1 mouse cellular context compared by ENCODE assay signal in the genomic region with DNA sequence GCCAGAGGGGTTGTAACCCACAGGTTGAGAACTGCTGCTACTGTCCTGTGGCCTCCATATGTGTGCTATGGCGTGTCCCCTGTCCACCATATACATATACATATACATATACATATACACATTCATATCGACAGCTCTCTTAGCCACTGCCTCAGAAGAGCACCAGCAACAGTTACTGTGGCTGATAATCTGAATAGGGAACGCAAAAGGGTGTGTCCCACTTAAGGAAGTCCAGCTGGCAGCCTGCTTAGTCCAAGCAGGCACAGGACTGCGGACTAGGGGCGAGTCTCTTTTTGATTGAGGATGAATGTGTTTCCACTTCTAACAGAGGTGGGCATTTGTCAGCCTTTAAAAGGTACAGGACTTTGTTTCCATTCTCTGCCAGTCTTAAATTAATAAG.
A peak's percentile ranks its signal among the peaks of the same experiment; 100 is the strongest.
TF ChIP-seq lines count a peak whose summit lies in the region.

No protein-coding gene starts in this region.

TF ChIP-seq in MEL, 35 proteins besides CTCF, POLR2A, EP300 and RAD21 (continued from another document):
- no peak for TF ChIP-seq ZNF384 (IDR thresholded peaks at IDR 0.05; ENCODE audit: low read depth, low read length)
- no peak for TF ChIP-seq BHLHE40 (IDR thresholded peaks at IDR 0.05; ENCODE audit: borderline replicate concordance, low read depth, low read length)
- no peak for TF ChIP-seq ELF1 (IDR thresholded peaks at IDR 0.05; ENCODE audit: low read depth, low read length)
- TF ChIP-seq GATA1 (IDR thresholded peaks at IDR 0.05; ENCODE audit: low read depth, low read length) = peak; percentile 21; the same call in 1 of the 2 replicates
- TF ChIP-seq TCF12 (IDR thresholded peaks at IDR 0.05; ENCODE audit: low read depth, low read length) = peak; percentile 61
- no peak for TF ChIP-seq ZMIZ1 (IDR thresholded peaks at IDR 0.05; ENCODE audit: low read depth, low read length)
- no peak for TF ChIP-seq NRF1 (IDR thresholded peaks at IDR 0.05; ENCODE audit: insufficient read depth, low read depth, low read length, poor library complexity, severe bottlenecking)
- peak; percentile 64 for TF ChIP-seq ETS1 (IDR thresholded peaks at IDR 0.05; ENCODE audit: low read depth, low read length)
- TF ChIP-seq ZKSCAN1 (IDR thresholded peaks at IDR 0.05; ENCODE audit: low read depth, low read length) = no peak
- TF ChIP-seq SIN3A (IDR thresholded peaks at IDR 0.05; ENCODE audit: low read length) = no peak
- no peak for TF ChIP-seq UBTF (IDR thresholded peaks at IDR 0.05; ENCODE audit: borderline replicate concordance, insufficient read depth, low read depth, low read length)
- TF ChIP-seq NELFE (IDR thresholded peaks at IDR 0.05; ENCODE audit: low read depth, low read length) = no peak
- no peak for TF ChIP-seq POLR2AphosphoS5 (IDR thresholded peaks at IDR 0.05; ENCODE audit: borderline replicate concordance, low read depth, low read length)
- TF ChIP-seq HCFC1 (IDR thresholded peaks at IDR 0.05; ENCODE audit: low read depth, low read length) = no peak
TF ChIP-seq in MEL: peak in this region for 4.
